Mouse (Mus musculus): ENCODE measurements around the gene Prpsap2. TPM values are rescaled to one million over a fixed set of nuclear protein-coding genes. Genes with fewer than 3 reads are reported as not detected.
"Not testable (repeated sequence)": the region's sequence is repeated elsewhere in the genome, so short reads cannot be mapped to it uniquely, and the experiment has no call there.

Gene Prpsap2
- polyA plus RNA-seq (2014; fragmentation: Nextera tagmentation; extraction: Ambion mirVana), result 41.6 and 46.4 TPM in 2 replicates

DNA sequence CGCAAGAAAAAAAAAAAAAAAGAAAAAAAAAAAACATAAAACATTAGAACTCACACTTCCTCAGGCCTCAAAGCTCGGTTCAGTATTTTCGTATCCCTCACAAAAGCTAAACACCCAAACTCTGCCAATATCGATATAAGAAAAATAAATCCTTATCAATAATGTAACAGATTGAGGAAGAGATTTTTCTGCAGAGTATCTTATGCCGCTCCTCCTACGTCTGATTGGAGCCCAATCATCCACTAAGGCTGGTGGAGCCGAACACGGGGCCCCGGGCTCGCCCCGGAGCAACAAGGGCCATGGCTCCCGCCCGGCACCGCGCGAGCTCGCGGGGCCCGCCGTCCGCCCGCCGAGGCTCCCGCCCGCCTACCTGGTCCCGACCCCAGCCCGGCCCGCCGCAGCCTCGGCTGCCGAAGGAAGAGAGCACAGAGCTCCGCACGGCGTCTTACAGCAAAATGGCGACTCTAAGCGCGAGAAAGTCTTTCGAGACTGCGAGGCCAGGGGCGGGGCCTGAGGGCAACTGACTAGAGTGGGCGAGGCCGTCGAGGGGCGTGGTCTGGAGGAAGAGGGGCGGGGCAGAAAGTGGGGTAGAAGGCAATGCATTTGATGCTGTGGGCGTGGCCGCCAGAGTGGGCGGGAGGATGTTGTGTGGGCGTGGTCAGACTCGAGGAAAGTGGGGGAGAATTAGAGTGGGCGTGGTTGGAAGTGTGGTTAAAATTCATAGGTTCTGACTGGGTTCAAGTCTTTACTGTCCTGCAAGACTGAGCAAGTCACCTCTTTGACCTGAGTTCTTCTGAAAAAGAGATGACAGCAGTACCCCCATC, at the start of gene Prpsap2:
Gene Prpsap2 (minus strand): TSS at position 505 of the 824 bp plus-strand sequence.
- Histone ChIP-seq H3K27me3 (ENCODE audit: control insufficient read depth, insufficient read depth, low read length) (no peaks in the 10 kb centered on the region), H3K36me3 (ENCODE audit: control insufficient read depth, insufficient read depth, low read length) (no peaks in the 10 kb centered on the region), H3K4me2 (ENCODE audit: low read depth, low read length) (peak within 1 kb of the TSS; percentile 78), H3K4me1 (ENCODE audit: control insufficient read depth, insufficient read depth, low read length) (peaks cover 5% of the 10 kb centered on the region), H3K9ac (replicated peaks; ENCODE audit: low read depth, low read length) (peak within 1 kb of the TSS; percentile 69), H3K27ac (ENCODE audit: low read depth, low read length) (peak within 1 kb of the TSS; percentile 88), H3K9me3 (ENCODE audit: control insufficient read depth, low read length) (no peaks in the 10 kb centered on the region), H3K4me3 (ENCODE audit: low read depth, low read length) (peak within 1 kb of the TSS; percentile 51)
- under 1% methylated on average over 44 of the region's 51 CpGs for WGBS
- ATAC-seq (ENCODE audit: low read depth), result peak; percentile 95

DNA sequence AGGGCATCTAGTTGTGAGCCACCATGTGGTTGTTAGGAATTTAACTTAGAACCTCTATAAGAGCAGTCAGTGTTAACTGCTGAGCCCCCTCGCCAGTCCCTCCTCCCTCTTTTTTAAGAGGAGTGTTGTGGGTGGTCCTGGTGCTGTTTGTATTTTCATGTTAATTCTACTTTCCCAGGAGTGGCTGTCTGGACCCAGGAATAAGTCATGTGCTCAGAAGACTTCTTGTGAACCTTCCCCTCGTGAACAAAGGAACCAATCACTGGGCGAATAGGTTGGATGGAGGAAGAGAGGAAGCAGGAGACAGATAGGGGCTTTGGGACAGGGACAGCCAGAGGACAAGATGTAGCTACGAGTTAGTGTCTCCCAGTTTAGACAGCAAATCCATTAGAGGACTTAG, 47.9 kb upstream of the Prpsap2 start:
- no peak for ATAC-seq (ENCODE audit: low read depth)
- no peaks in the 10 kb centered on the region for H3K4me1 ChIP-seq (ENCODE audit: control insufficient read depth, insufficient read depth, low read length)
- H3K9ac ChIP-seq (replicated peaks; ENCODE audit: low read depth, low read length), result no peak overlapping the region
- peaks cover 49% of the 10 kb centered on the region for H3K36me3 ChIP-seq (ENCODE audit: control insufficient read depth, insufficient read depth, low read length)
- H3K9me3 ChIP-seq (ENCODE audit: control insufficient read depth, low read length), result no peaks in the 10 kb centered on the region
- H3K27ac ChIP-seq (ENCODE audit: low read depth, low read length), result no peak overlapping the region
- H3K4me3 ChIP-seq (ENCODE audit: low read depth, low read length), result no peak overlapping the region
- WGBS, result 26% methylated on average over 4 of the region's 4 CpGs
- H3K27me3 ChIP-seq (ENCODE audit: control insufficient read depth, insufficient read depth, low read length), result no peaks in the 10 kb centered on the region
- no peak overlapping the region for H3K4me2 ChIP-seq (ENCODE audit: low read depth, low read length)

DNA sequence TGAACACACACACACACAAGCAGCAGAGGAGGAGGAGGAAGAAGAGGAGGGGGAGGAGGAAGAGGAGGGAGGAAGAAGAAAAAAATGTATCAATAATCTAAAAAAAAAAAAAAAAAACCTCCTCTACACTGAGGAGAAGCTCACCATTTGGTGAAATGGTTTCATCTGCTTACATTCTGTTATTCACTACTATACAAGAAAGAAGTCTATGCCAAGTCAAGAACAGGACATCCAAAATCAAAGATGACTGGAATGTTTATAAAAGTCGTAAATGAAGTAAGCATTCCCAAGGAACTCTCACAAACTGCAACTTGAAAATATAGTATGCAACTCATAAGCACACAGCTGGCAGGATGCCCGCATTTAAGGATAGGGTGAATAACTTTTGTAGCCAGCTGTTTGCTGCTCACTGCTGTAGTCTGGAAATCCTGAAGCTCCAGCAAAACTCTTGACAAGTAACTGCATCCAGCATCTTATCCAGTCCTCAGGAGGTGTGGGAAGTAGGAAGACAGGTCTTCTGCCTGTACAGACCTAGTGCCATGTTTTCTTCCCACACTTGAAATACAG, 46.7 kb upstream of the Prpsap2 start:
- Histone ChIP-seq H3K4me3 (ENCODE audit: low read depth, low read length) (no peak overlapping the region), H3K9me3 (ENCODE audit: control insufficient read depth, low read length) (no peaks in the 10 kb centered on the region), H3K9ac (replicated peaks; ENCODE audit: low read depth, low read length) (no peak overlapping the region), H3K27ac (ENCODE audit: low read depth, low read length) (no peak overlapping the region), H3K36me3 (ENCODE audit: control insufficient read depth, insufficient read depth, low read length) (peaks cover 40% of the 10 kb centered on the region), H3K27me3 (ENCODE audit: control insufficient read depth, insufficient read depth, low read length) (no peaks in the 10 kb centered on the region), H3K4me1 (ENCODE audit: control insufficient read depth, insufficient read depth, low read length) (no peaks in the 10 kb centered on the region), H3K4me2 (ENCODE audit: low read depth, low read length) (no peak overlapping the region)
- WGBS, result 92% methylated on average over 2 of the region's 2 CpGs
- ATAC-seq (ENCODE audit: low read depth), result no peak

DNA sequence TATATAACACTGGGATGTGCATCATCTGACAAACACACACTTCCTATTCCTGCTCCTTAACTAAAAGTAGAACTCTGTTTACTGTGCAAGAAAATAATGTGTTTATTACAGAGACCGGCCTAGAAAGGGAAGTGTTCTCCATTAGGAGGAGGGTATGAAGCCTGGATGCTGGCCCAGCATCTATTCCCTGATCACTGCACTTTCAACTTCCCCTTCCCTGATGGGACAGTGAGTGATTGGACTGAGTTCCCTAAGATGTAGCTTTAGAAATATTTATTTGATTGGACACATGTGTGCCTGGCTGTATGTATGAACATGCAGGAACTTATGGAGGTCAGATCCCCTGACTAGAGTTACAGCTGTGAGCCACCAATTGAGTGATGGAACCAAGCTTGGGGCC, 31.6 kb upstream of the Prpsap2 start:
- Histone ChIP-seq H3K4me3 (ENCODE audit: low read depth, low read length) (no peak overlapping the region), H3K4me1 (ENCODE audit: control insufficient read depth, insufficient read depth, low read length) (no peaks in the 10 kb centered on the region), H3K27me3 (ENCODE audit: control insufficient read depth, insufficient read depth, low read length) (no peaks in the 10 kb centered on the region), H3K9ac (replicated peaks; ENCODE audit: low read depth, low read length) (no peak overlapping the region), H3K36me3 (ENCODE audit: control insufficient read depth, insufficient read depth, low read length) (peaks cover 17% of the 10 kb centered on the region; the same call in 1 of the 2 replicates), H3K4me2 (ENCODE audit: low read depth, low read length) (no peak overlapping the region), H3K27ac (ENCODE audit: low read depth, low read length) (no peak overlapping the region), H3K9me3 (ENCODE audit: control insufficient read depth, low read length) (no peaks in the 10 kb centered on the region)
- 91% methylated on average over 1 of the region's 1 CpGs for WGBS
- ATAC-seq (ENCODE audit: low read depth), result no peak

DNA sequence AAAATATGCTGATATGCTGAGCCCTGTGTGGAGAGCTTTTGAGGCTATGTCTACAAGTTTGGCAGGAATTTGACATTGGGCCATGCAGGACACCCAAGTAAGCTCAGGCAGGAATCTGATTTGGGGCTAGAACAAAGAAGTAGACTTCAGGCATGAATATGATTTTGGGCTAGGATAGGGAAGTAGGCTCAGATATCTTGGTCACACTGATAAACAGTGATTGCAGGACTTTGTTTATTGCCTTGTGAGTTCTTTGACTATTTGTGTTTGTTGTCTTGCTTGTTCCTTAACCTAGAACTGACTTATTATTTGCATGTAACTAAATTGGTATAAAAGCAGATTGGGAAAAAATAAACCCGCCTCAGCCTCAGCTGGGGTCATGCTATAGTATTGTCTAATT, 26.7 kb upstream of the Prpsap2 start:
- no peak for ATAC-seq (ENCODE audit: low read depth)
- 95% methylated on average over 1 of the region's 1 CpGs for WGBS

DNA sequence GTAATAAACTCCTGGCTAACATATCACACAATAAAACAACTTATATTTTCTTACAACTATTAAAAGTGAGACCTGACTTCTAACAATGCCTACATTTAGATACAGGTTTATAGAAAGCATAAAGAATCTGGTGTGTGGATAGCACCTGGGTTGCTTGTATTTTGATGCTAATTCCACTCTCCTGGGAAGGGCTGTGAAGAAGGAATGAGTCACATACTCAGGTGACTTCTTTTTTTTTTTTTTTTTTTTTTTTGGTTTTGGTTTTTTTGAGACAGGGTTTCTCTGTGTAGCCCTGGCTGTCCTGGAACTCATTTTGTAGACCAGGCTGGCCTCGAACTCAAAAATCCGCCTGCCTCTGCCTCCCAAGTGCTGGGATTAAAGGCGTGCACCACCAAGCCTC, 20.6 kb upstream of the Prpsap2 start:
- H3K9me3 ChIP-seq (ENCODE audit: control insufficient read depth, low read length); ATAC-seq (ENCODE audit: low read depth); H3K27ac ChIP-seq (ENCODE audit: low read depth, low read length); H3K27me3 ChIP-seq (ENCODE audit: control insufficient read depth, insufficient read depth, low read length); H3K9ac ChIP-seq (replicated peaks; ENCODE audit: low read depth, low read length); H3K4me1 ChIP-seq (ENCODE audit: control insufficient read depth, insufficient read depth, low read length); H3K4me2 ChIP-seq (ENCODE audit: low read depth, low read length); H3K4me3 ChIP-seq (ENCODE audit: low read depth, low read length): not testable (repeated sequence)
- 93% methylated on average over 3 of the region's 3 CpGs for WGBS
- H3K36me3 ChIP-seq (ENCODE audit: control insufficient read depth, insufficient read depth, low read length), result peaks cover 55% of the 10 kb centered on the region

More for the DNA sequence above, 26.7 kb upstream of the Prpsap2 start:
- no peaks in the 10 kb centered on the region for H3K27me3 ChIP-seq (ENCODE audit: control insufficient read depth, insufficient read depth, low read length)
- no peak overlapping the region for H3K27ac ChIP-seq (ENCODE audit: low read depth, low read length)
- no peaks in the 10 kb centered on the region for H3K4me1 ChIP-seq (ENCODE audit: control insufficient read depth, insufficient read depth, low read length)
- H3K36me3 ChIP-seq (ENCODE audit: control insufficient read depth, insufficient read depth, low read length), result peaks cover 35% of the 10 kb centered on the region; the same call in 1 of the 2 replicates
- no peak overlapping the region for H3K9ac ChIP-seq (replicated peaks; ENCODE audit: low read depth, low read length)
- no peaks in the 10 kb centered on the region for H3K9me3 ChIP-seq (ENCODE audit: control insufficient read depth, low read length)
- H3K4me3 ChIP-seq (ENCODE audit: low read depth, low read length), result no peak overlapping the region
- no peak overlapping the region for H3K4me2 ChIP-seq (ENCODE audit: low read depth, low read length)

DNA sequence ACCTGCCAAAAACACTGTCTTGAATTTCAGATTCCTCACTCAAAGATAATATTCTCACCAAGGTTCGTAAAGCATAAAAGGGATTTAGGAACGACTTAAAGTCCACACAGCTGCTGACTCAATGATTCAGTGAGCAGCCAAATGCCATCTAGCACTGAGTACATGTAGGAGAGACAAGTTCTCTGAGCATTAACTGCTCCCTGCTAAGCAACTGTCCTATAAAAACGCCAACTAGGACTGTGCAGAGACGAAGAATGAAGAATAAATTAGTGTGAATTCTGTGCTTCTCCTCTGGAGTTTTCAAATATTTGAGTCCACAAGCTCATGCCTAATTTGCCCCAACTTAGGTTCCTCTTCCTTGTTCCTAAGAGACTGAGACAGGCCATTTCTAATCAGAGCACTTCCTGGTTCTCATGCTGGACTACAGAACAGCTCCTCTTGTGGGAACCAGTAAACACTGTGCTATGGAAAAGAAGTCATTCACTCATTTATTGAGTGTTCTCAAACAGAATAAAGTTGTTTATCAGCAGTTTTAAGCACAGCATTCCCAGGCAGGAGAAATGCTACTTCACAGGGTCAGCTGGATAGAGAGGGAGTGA, 12.8 kb upstream of the Prpsap2 start:
- H3K9me3 ChIP-seq (ENCODE audit: control insufficient read depth, low read length), result no peaks in the 10 kb centered on the region
- no peaks in the 10 kb centered on the region for H3K27me3 ChIP-seq (ENCODE audit: control insufficient read depth, insufficient read depth, low read length)
- no peaks in the 10 kb centered on the region for H3K4me1 ChIP-seq (ENCODE audit: control insufficient read depth, insufficient read depth, low read length)
- 82% methylated on average over 4 of the region's 4 CpGs for WGBS
- no peak overlapping the region for H3K4me2 ChIP-seq (ENCODE audit: low read depth, low read length)
- no peak overlapping the region for H3K9ac ChIP-seq (replicated peaks; ENCODE audit: low read depth, low read length)
- ATAC-seq (ENCODE audit: low read depth), result no peak
- H3K4me3 ChIP-seq (ENCODE audit: low read depth, low read length), result no peak overlapping the region
- H3K36me3 ChIP-seq (ENCODE audit: control insufficient read depth, insufficient read depth, low read length), result peaks cover 26% of the 10 kb centered on the region
- H3K27ac ChIP-seq (ENCODE audit: low read depth, low read length), result no peak overlapping the region

DNA sequence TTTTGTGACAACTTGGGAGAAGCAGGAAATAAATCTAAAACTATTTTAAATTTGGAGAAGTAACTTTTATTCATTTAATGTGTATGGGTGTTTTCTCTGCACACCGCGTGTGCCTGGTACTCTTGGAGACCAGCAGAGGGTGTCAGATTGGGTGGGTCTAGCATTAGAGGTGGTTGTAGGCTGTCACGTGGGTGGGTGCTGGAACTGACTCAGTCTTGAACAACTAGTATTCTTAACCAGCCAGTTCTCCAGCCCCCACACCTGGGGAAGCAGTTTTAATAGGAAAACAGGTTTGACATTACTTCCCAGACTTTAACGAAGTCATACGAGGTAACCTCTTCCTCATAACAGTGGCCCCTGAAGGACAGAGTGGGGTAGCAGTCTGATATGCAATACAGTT, 1.4 kb downstream of the Prpsap2 start:
- peaks cover 5% of the 10 kb centered on the region for H3K4me1 ChIP-seq (ENCODE audit: control insufficient read depth, insufficient read depth, low read length)
- peaks cover 3% of the 10 kb centered on the region; the same call in 1 of the 2 replicates for H3K36me3 ChIP-seq (ENCODE audit: control insufficient read depth, insufficient read depth, low read length)
- H3K4me2 ChIP-seq (ENCODE audit: low read depth, low read length), result peak overlapping the region; percentile 78
- no peak overlapping the region for H3K27ac ChIP-seq (ENCODE audit: low read depth, low read length)
- no peak for ATAC-seq (ENCODE audit: low read depth)
- H3K9me3 ChIP-seq (ENCODE audit: control insufficient read depth, low read length), result no peaks in the 10 kb centered on the region
- H3K4me3 ChIP-seq (ENCODE audit: low read depth, low read length), result peak overlapping the region; percentile 51
- H3K9ac ChIP-seq (replicated peaks; ENCODE audit: low read depth, low read length), result no peak overlapping the region
- WGBS, result 78% methylated on average over 5 of the region's 5 CpGs
- H3K27me3 ChIP-seq (ENCODE audit: control insufficient read depth, insufficient read depth, low read length), result no peaks in the 10 kb centered on the region

DNA sequence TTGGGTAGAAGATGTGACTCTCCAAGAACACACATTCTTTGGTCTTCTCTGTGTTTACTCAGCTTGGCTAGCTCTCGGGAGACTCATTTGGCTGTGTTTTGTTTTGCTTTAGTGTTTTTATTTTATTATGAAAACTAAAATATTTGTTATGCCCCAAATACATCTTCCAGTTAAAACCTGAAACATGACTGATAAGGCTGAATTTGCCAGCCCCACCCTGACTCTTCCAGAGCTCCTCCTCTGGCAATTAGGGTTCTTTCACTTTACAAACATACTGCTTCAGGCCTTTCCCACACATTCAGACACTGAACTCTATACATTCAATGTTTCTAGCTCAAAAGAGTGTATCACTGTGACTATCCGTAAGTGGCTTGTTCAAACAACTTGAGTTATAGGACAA, 4.7 kb downstream of the Prpsap2 start:
- Histone ChIP-seq H3K27me3 (ENCODE audit: control insufficient read depth, insufficient read depth, low read length) (no peaks in the 10 kb centered on the region), H3K27ac (ENCODE audit: low read depth, low read length) (no peak overlapping the region), H3K9ac (replicated peaks; ENCODE audit: low read depth, low read length) (no peak overlapping the region), H3K9me3 (ENCODE audit: control insufficient read depth, low read length) (no peaks in the 10 kb centered on the region), H3K4me3 (ENCODE audit: low read depth, low read length) (no peak overlapping the region), H3K36me3 (ENCODE audit: control insufficient read depth, insufficient read depth, low read length) (peaks cover 26% of the 10 kb centered on the region), H3K4me1 (ENCODE audit: control insufficient read depth, insufficient read depth, low read length) (peaks cover 5% of the 10 kb centered on the region), H3K4me2 (ENCODE audit: low read depth, low read length) (no peak overlapping the region)
- ATAC-seq (ENCODE audit: low read depth), result no peak
- 85% methylated on average over 2 of the region's 2 CpGs for WGBS

All from neural tube, embryonic 14.5 days (tissue).